Mouse (Mus musculus) mammary gland, adult 2 months (tissue): ENCODE results near the gene BC080695. TPM values are rescaled to one million over a fixed set of nuclear protein-coding genes. Genes with fewer than 3 reads are reported as not detected.

Source experiments
- polyA plus RNA-seq: library from polyadenylated mRNA; depleted of rRNA; stranded (reverse); fragments of >200 nt; gene quantifications from 2 replicates; pipeline ENCODE4 v1.2.3, GENCODE M21; 2012; ENCODE audit warnings: low replicate concordance; rRNA removed

The BC080695 gene
- polyA plus RNA-seq: not detected in 2 replicates

DNA sequence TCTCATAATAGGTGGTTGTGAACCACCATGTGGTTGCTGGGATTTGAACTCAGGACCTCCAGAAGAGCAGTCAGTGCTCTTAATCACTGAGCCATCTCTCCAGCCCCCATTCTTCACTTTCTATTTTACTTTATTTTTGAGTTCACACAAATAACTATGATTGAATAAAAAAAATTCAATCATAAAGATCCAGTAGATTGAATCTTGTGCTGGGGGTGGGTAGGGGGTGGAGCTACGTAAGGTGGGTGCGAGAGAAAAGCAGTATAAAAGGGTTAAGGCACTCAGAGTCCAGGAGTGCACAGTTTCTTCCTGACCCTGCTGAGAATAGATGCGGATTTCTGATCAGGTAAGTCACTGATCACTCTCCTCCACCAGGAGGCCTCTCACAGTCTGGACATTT lies at the start of gene BC080695, which contains the start of gene Gm13057:
TSS of gene BC080695 (plus strand) at position 301 of the 400 bp plus-strand sequence.
TSS of gene Gm13057 (plus strand) at position 310 of the 400 bp plus-strand sequence.

DNA sequence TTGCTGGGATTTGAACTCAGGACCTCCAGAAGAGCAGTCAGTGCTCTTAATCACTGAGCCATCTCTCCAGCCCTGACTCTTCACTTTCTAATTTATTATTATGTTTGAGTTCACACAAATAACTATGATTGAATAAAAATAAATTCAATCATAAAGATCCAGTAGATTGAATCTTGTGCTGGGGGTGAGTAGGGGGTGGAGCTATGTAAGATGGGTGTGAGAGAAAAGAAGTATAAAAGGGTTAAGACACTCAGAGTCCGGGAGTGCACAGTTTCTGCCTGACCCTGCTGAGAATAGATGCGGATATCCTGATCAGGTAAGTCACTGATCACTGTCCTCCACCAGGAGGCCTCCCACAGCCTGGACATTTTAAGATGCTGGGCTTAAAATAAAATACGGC lies 40.5 kb upstream of the BC080695 start, which contains the start of gene Gm13043:
TSS of gene Gm13043 (plus strand) at position 301 of the 400 bp plus-strand sequence.

DNA sequence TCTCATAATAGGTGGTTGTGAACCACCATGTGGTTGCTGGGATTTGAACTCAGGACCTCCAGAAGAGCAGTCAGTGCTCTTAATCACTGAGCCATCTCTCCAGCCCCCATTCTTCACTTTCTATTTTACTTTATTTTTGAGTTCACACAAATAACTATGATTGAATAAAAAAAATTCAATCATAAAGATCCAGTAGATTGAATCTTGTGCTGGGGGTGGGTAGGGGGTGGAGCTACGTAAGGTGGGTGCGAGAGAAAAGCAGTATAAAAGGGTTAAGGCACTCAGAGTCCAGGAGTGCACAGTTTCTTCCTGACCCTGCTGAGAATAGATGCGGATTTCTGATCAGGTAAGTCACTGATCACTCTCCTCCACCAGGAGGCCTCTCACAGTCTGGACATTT lies 15.8 kb upstream of the BC080695 start, which contains the start of gene Gm13040:
TSS of gene Gm13040 (plus strand) at position 301 of the 400 bp plus-strand sequence.

DNA sequence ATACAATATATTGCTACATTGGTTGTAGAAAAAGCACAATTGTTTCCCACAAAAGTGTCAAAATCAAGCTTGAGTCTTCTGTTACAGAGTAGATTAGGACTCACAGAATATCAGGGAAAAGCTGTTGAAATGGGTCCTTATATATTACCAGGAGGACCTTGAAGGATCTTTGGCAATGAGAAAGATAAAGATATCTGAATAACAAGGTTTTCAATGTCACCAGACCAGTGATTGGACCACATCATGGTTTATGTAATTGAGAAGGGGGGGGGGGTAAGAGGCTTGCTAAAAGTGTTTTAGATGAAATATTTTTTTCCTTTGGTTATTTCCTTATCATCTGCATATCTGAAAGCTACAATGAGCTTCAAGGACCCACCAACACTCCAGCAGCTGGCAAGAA lies 63.2 kb downstream of the BC080695 start, which contains the start of gene Gm13083:
TSS of gene Gm13083 (plus strand) at position 301 of the 400 bp plus-strand sequence.

Other genes starting within 250 kb of the BC080695 start
- 8.2 TPM in 1 of 2 replicates, not detected in the other for gene Lrrc38, start 201.9 kb upstream of the BC080695 start, polyA plus RNA-seq
- not detected in 2 replicates for gene Pramel1, start 157.3 kb upstream of the BC080695 start, polyA plus RNA-seq
- gene Pramef8, start 139.3 kb upstream of the BC080695 start, polyA plus RNA-seq: 5.3 and 9.7 TPM in 2 replicates
- not detected in 2 replicates for gene Oog4, start 101.4 kb upstream of the BC080695 start, polyA plus RNA-seq
- gene Gm13043, start 40.4 kb upstream of the BC080695 start, polyA plus RNA-seq: not detected in 2 replicates
- not detected in 2 replicates for gene Gm13040, start 15.7 kb upstream of the BC080695 start, polyA plus RNA-seq
- gene Gm13057, start within 50 bp of the BC080695 start, polyA plus RNA-seq: not detected in 2 replicates
- gene Gm13083, start 63.3 kb downstream of the BC080695 start, polyA plus RNA-seq: not detected in 2 replicates
- gene Gm13088, start 105.5 kb downstream of the BC080695 start, polyA plus RNA-seq: not detected in 2 replicates
- gene Gm13089, start 151.0 kb downstream of the BC080695 start, polyA plus RNA-seq: not detected in 2 replicates
- not detected in 2 replicates for gene Gm13078, start 167.8 kb downstream of the BC080695 start, polyA plus RNA-seq
- not detected in 2 replicates for gene Gm13023, start 237.7 kb downstream of the BC080695 start, polyA plus RNA-seq